14 mouse cellular contexts compared by ENCODE assay signal in the genomic region with DNA sequence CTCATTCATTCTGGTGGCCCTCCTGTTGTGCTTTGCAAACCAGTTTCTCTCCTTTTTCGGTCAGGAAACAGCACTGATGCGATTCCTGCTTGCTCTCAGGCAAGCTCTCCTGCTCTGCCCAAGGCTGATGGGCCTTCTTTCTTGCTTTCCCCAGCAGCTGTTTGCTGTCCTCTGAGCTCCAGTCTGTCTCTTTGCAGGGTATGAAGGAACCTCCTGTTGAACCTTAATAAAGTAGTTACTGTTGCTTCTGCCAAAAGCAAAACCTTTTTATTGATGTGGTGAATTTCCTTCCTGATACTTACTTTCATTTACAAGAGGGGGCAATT. TPM values are rescaled to one million over a fixed set of nuclear protein-coding genes. Genes with fewer than 3 reads are reported as not detected.
DNase-seq lines count a peak whose midpoint lies in the region; ATAC-seq lines count a peak whose summit lies in the region.
"Had no signal": no experiment of that assay in that cellular context is flagged by ENCODE, and none has a peak within 500 bp of the region (broad histone marks: within the 10 kb centered on the region; RNA-seq: fewer than 3 reads in every experiment).

No protein-coding gene starts in this region.

- H3K27me3 ChIP-seq in forebrain, embryonic 15.5 days: no peaks in the 10 kb centered on the region
- H3K27me3 ChIP-seq in hindbrain, embryonic 14.5 days (ENCODE audit: control insufficient read depth, insufficient read depth, low read length): no peaks in the 10 kb centered on the region
- H3K27me3 ChIP-seq in neural tube, embryonic 12.5 days (replicated peaks): no peaks in the 10 kb centered on the region; the same call in 1 of the 2 replicates

- no peaks in the 10 kb centered on the region for H3K36me3 ChIP-seq in forebrain, embryonic 15.5 days
- no peaks in the 10 kb centered on the region for H3K36me3 ChIP-seq in hindbrain, embryonic 14.5 days (replicated peaks; ENCODE audit: control insufficient read depth, insufficient read depth)
- H3K36me3 ChIP-seq in neural tube, embryonic 12.5 days: no peaks in the 10 kb centered on the region

- peak overlapping the region; percentile 89 for H3K27ac ChIP-seq in forebrain, embryonic 15.5 days (replicated peaks)
- H3K27ac ChIP-seq in hindbrain, embryonic 14.5 days: peak overlapping the region; percentile 98
- peak overlapping the region; percentile 72 for H3K27ac ChIP-seq in neural tube, embryonic 12.5 days
- H3K27ac ChIP-seq: liver, embryonic 14.5 days had no signal

- peak; percentile 32 for DNase-seq in layer of hippocampus, adult 9-11 months
- no peak for DNase-seq in layer of hippocampus, adult 8-10 months (ENCODE audit: low spot score in 2 of 2)
- DNase-seq in hindbrain, embryonic 14.5 days (ENCODE audit: low spot score): no peak
- no peak for DNase-seq in MN1 (ENCODE audit: low spot score)
- DNase-seq in lung, postnatal 10 days: no peak
- DNase-seq: adrenal gland, postnatal 10 days; heart, adult 18-20 months; heart, postnatal 10 days; kidney, adult 2 months had no signal

- no peak overlapping the region for H3K4me3 ChIP-seq in forebrain, embryonic 15.5 days
- H3K4me3 ChIP-seq in hindbrain, embryonic 14.5 days (replicated peaks; ENCODE audit: low read length): no peak overlapping the region
- H3K4me3 ChIP-seq in neural tube, embryonic 12.5 days: no peak overlapping the region

- no peaks in the 10 kb centered on the region for H3K9me3 ChIP-seq in forebrain, embryonic 15.5 days
- H3K9me3 ChIP-seq in hindbrain, embryonic 14.5 days (ENCODE audit: control insufficient read depth, low read length): no peaks in the 10 kb centered on the region
- no peaks in the 10 kb centered on the region for H3K9me3 ChIP-seq in neural tube, embryonic 12.5 days

- H3K4me1 ChIP-seq in forebrain, embryonic 15.5 days: peaks cover 28% of the 10 kb centered on the region
- H3K4me1 ChIP-seq in hindbrain, embryonic 14.5 days (replicated peaks; ENCODE audit: control insufficient read depth, insufficient read depth, low read length): peaks cover 42% of the 10 kb centered on the region
- H3K4me1 ChIP-seq in neural tube, embryonic 12.5 days: peaks cover 31% of the 10 kb centered on the region

- 0 out of 2 replicates have a peak, but pooled peaks have one; percentile 26 for ATAC-seq in forebrain, embryonic 15.5 days (replicated peaks)
- ATAC-seq in hindbrain, embryonic 14.5 days (ENCODE audit: low FRiP score): no peak
- peak; percentile 14 for ATAC-seq in neural tube, embryonic 12.5 days (ENCODE audit: low FRiP score, low read depth)

- 8% methylated on average over 2 of the region's 2 CpGs for WGBS in forebrain, embryonic 15.5 days
- 0% methylated on average over 2 of the region's 2 CpGs for WGBS in hindbrain, embryonic 14.5 days
- WGBS in neural tube, embryonic 12.5 days: 2% methylated on average over 2 of the region's 2 CpGs

- H3K4me2 ChIP-seq in forebrain, embryonic 15.5 days (replicated peaks): peak overlapping the region; percentile 20; the same call in 1 of the 2 replicates
- H3K4me2 ChIP-seq in hindbrain, embryonic 14.5 days (replicated peaks): peak overlapping the region; percentile 35
- peak overlapping the region; percentile 26 for H3K4me2 ChIP-seq in neural tube, embryonic 12.5 days (replicated peaks)

- H3K9ac ChIP-seq in forebrain, embryonic 15.5 days (replicated peaks): peak overlapping the region; percentile 32; the same call in 1 of the 2 replicates
- peak overlapping the region; percentile 46 for H3K9ac ChIP-seq in hindbrain, embryonic 14.5 days
- H3K9ac ChIP-seq in neural tube, embryonic 12.5 days: peak overlapping the region; percentile 22; the same call in 1 of the 2 replicates
- H3K9ac ChIP-seq: liver, embryonic 14.5 days had no signal

RNA-seq across cellular contexts. Expression of a gene that starts 57.0 kb away (rescaled TPM):
- 10 to 100 TPM; 41.7 to 49.6 (median 47.5) TPM for total RNA-seq in layer of hippocampus, adult 8-10 months (2022)
- polyA plus RNA-seq in forebrain, embryonic 15.5 days (2015; fragmentation: Nextera tagmentation; extraction: Ambion mirVana): 0.86 and 1.5 TPM in 2 replicates
- polyA plus RNA-seq in hindbrain, embryonic 14.5 days (2014; fragmentation: Nextera tagmentation; extraction: Ambion mirVana): 227 and 267 TPM in 2 replicates
- polyA plus RNA-seq in neural tube, embryonic 12.5 days (2016; fragmentation: Nextera tagmentation; extraction: Ambion mirVana): 167 and 171 TPM in 2 replicates
- total RNA-seq: adrenal gland, postnatal 10 days; heart, adult 18-20 months; heart, postnatal 10 days; megakaryocyte progenitor cell, adult 5-6 weeks; neutrophil, adult 5-6 weeks had no signal
- polyA plus RNA-seq: kidney, adult 2 months had no signal

Comparison
In these comparisons a context has a peak if more than half of its experiments do, and no peak if none do; other contexts are left out.
1. RNA of a gene that starts 57.0 kb away (polyA plus RNA-seq): 227 to 267 TPM in hindbrain, embryonic 14.5 days and 167 to 171 TPM in neural tube, embryonic 12.5 days; 0.86 to 1.5 TPM in forebrain, embryonic 15.5 days; every median in the first group is over 10 times any median in the second.
2. Peak in every context shown above with its lines, with median percentiles within 50 percentile points of each other: H3K27ac ChIP-seq, H3K4me2 ChIP-seq and H3K9ac ChIP-seq.